Mouse (Mus musculus): Measurements from ENCODE around the gene Sart1.

- TF ChIP-seq GATA1 (IDR thresholded peaks at IDR 0.05; ENCODE audit: low read length) (no peak), TAL1 (IDR thresholded peaks at IDR 0.05; ENCODE audit: low read length) (no peak)
Measured at GRCm38 (mm10) chr19:5432992-5433852, 44.7 kb upstream of the Sart1 start.
